Mouse (Mus musculus) embryonic facial prominence, embryonic 15.5 days (tissue): ENCODE results near the gene Ppih. TPM values are rescaled to one million over a fixed set of nuclear protein-coding genes. Genes with fewer than 3 reads are reported as not detected.
A peak's percentile ranks its signal among the peaks of the same experiment; 100 is the strongest.

Experiments
- ATAC-seq: fragments of 200-750 bp; cut with Nextera tagmentation; 2 replicates; pipeline ENCODE4 v1.8.0; 2017; ENCODE audit warnings: low read depth, moderate TSS enrichment; ENCODE audit not compliant: insufficient number of reproducible peaks, low FRiP score, low TSS enrichment
- H3K27ac ChIP-seq: fragments of 300-500 bp; sonication (generic); replicated peaks from 2 replicates; pipeline ENCODE4 v1.5.1; 2015; ENCODE audit warnings: mild to moderate bottlenecking, inconsistent platforms
- H3K27me3 ChIP-seq: fragments of 300-500 bp; sonication (generic); 2 replicates; pipeline ENCODE4 v1.6.1; 2015; ENCODE audit warnings: inconsistent platforms
- H3K36me3 ChIP-seq: fragments of 300-500 bp; sonication (generic); 2 replicates; pipeline ENCODE4 v1.6.1; 2015; ENCODE audit warnings: mild to moderate bottlenecking, inconsistent platforms
- H3K4me1 ChIP-seq: fragments of 300-500 bp; sonication (generic); 2 replicates; pipeline ENCODE4 v1.6.1; 2015; ENCODE audit warnings: inconsistent platforms
- H3K4me2 ChIP-seq: fragments of 300-500 bp; sonication (generic); replicated peaks from 2 replicates; pipeline ENCODE4 v1.6.1; 2015; ENCODE audit warnings: mild to moderate bottlenecking, inconsistent platforms
- H3K4me3 ChIP-seq: fragments of 300-500 bp; sonication (generic); replicated peaks from 2 replicates; pipeline ENCODE4 v1.5.1; 2015; ENCODE audit warnings: mild to moderate bottlenecking, inconsistent platforms
- H3K9ac ChIP-seq: fragments of 300-500 bp; sonication (generic); 2 replicates; pipeline ENCODE4 v1.6.1; 2015; ENCODE audit warnings: inconsistent platforms
- H3K9me3 ChIP-seq: fragments of 300-500 bp; sonication (generic); replicated peaks from 2 replicates; pipeline ENCODE4 v1.6.1; 2016; ENCODE audit warnings: inconsistent platforms
- WGBS: fragments of 180-500 bp; shearing (Covaris S2); methylation state at CpG from one replicate; pipeline ENCODE4 v1.1.7; 2015; 5-methylcytosine and 5-hydroxymethylcytosine counted together
- polyA plus RNA-seq: library from polyadenylated mRNA; unstranded; fragments of >200 nt; fragmentation: Nextera tagmentation; extraction: Ambion mirVana; gene quantifications from 2 replicates; pipeline ENCODE4 v1.2.1, GENCODE M21; 2015

Gene Ppih
- polyA plus RNA-seq, 1 experiment from 2014 or later, result 84.3 TPM

DNA sequence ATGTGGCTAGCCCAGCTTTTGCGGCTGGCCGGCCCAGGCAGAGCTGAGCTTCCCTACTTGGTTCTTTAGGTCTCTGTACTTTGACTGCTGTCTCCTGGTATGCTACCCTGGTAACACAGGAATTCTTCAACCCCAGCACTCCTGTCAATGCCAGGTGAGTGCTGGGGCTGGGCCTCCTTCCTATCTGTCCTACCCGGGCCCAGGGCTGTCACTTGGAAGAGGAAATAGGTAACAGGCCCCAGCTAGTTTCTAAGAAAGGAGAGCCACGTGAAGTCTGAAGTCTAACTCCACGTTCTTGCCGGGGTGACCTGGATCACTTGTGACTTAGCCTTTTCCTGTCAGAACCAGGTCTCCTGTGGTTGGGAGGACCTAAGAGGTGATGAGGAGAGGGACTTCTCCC lies 63.3 kb downstream of the Ppih start:
- no peaks in the 10 kb centered on the region for H3K9me3 ChIP-seq
- no peak overlapping the region for H3K27ac ChIP-seq
- H3K4me3 ChIP-seq, result no peak overlapping the region
- no peak for ATAC-seq
- H3K9ac ChIP-seq, result no peak overlapping the region
- no peaks in the 10 kb centered on the region for H3K36me3 ChIP-seq
- H3K4me2 ChIP-seq, result no peak overlapping the region
- WGBS, result 75% methylated on average over 6 of the region's 6 CpGs
- peaks cover 20% of the 10 kb centered on the region for H3K4me1 ChIP-seq
- H3K27me3 ChIP-seq, result no peaks in the 10 kb centered on the region

GRCm38 (mm10) chr4:119255351-119255750 lies 65.0 kb downstream of the Ppih start, which contains the start of gene Cldn19:
TSS of gene Cldn19 (plus strand) at chr4:119255414.
- H3K36me3 ChIP-seq, result no peaks in the 10 kb centered on the region
- H3K27ac ChIP-seq, result peak within 1 kb of the TSS; percentile 60; the same call in 1 of the 2 replicates
- H3K9me3 ChIP-seq, result no peaks in the 10 kb centered on the region
- no peak within 1 kb of the TSS for H3K4me3 ChIP-seq
- no peak within 1 kb of the TSS for H3K9ac ChIP-seq
- no peak for ATAC-seq
- no peaks in the 10 kb centered on the region for H3K27me3 ChIP-seq
- peaks cover 20% of the 10 kb centered on the region for H3K4me1 ChIP-seq
- 75% methylated on average over 12 of the region's 12 CpGs for WGBS
- H3K4me2 ChIP-seq, result no peak within 1 kb of the TSS

DNA sequence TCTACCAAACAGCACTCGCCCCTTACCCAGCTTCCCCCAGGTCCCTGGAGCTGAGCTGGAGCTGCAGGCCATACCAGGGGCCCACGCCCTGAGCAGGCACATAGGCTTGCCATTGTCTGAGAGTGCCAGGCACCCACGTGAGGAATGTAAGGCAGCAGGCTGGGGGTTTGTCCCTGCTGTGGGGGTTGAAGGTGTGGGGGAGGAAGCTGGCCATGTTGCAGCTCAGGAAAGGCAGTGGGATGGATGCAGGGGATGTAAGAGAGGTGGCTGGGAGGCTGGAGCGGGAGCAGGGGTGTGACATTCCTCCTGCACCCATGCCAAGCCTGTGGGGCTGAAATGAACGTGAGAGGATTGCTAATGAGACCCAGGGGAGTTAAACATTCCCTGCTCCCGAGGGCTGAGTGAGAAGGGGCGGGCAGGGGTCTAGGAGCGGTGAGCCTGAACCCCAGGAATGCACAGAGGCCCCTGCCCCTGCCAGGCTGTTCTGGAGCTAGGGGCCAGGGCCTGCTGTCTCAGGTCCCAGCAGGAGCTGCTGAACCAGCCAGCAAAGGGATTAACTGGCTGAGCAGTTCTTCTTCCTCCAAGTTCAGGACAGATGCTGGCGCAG lies 66.2 kb downstream of the Ppih start:
- Histone ChIP-seq H3K4me2 (no peak overlapping the region), H3K4me3 (no peak overlapping the region), H3K27ac (peak overlapping the region; percentile 60; the same call in 1 of the 2 replicates), H3K27me3 (no peaks in the 10 kb centered on the region), H3K9ac (no peak overlapping the region), H3K4me1 (peaks cover 20% of the 10 kb centered on the region), H3K9me3 (no peaks in the 10 kb centered on the region), H3K36me3 (no peaks in the 10 kb centered on the region)
- WGBS, result 19% methylated on average over 9 of the region's 9 CpGs
- ATAC-seq, result 0 out of 2 replicates have a peak, but pooled peaks have one; percentile 16

GRCm38 (mm10) chr4:119252025-119252808 lies 68.1 kb downstream of the Ppih start:
- peaks cover 27% of the 10 kb centered on the region for H3K4me1 ChIP-seq
- H3K36me3 ChIP-seq, result peaks cover 14% of the 10 kb centered on the region; the same call in 1 of the 2 replicates
- H3K4me3 ChIP-seq, result no peak overlapping the region
- H3K9me3 ChIP-seq, result no peaks in the 10 kb centered on the region
- no peak for ATAC-seq
- no peaks in the 10 kb centered on the region for H3K27me3 ChIP-seq
- 57% methylated on average over 7 of the region's 7 CpGs for WGBS
- H3K9ac ChIP-seq, result no peak overlapping the region
- no peak overlapping the region for H3K27ac ChIP-seq
- no peak overlapping the region for H3K4me2 ChIP-seq

Other genes with a start within 250 kb of the Ppih start
- 141 and 160 TPM in 2 replicates for gene Slc2a1, start 211.8 kb downstream of the Ppih start, polyA plus RNA-seq
- 8.1 and 8.3 TPM in 2 replicates for gene Zfp691, start 146.4 kb downstream of the Ppih start, polyA plus RNA-seq
- gene Ermap, start 130.5 kb downstream of the Ppih start, polyA plus RNA-seq, result 1.5 and 1.7 TPM in 2 replicates
- 213 and 230 TPM in 2 replicates for gene Svbp, start 125.2 kb downstream of the Ppih start, polyA plus RNA-seq
- gene Tmem269, start 102.3 kb downstream of the Ppih start, polyA plus RNA-seq, result 0.12 and 0.13 TPM in 2 replicates
- 32.0 and 35.5 TPM in 2 replicates for gene AU022252, start 87.8 kb downstream of the Ppih start, polyA plus RNA-seq
- gene P3h1, start 87.6 kb downstream of the Ppih start, polyA plus RNA-seq, result 80.0 and 82.7 TPM in 2 replicates
- gene Cldn19, start 65.1 kb downstream of the Ppih start, polyA plus RNA-seq, result 0.05 and 0.20 TPM in 2 replicates
- gene Ybx1, start 25.9 kb downstream of the Ppih start, polyA plus RNA-seq, result 577 and 601 TPM in 2 replicates
- gene Ccdc30, start 95.0 kb upstream of the Ppih start, polyA plus RNA-seq, result 8.7 and 10.5 TPM in 2 replicates
- 23.7 and 26.8 TPM in 2 replicates for gene Ppcs, start 101.9 kb upstream of the Ppih start, polyA plus RNA-seq
- 1.8 and 2.1 TPM in 2 replicates for gene Zmynd12, start 102.3 kb upstream of the Ppih start, polyA plus RNA-seq
- 0.45 and 0.50 TPM in 2 replicates for gene Rimkla, start 172.1 kb upstream of the Ppih start, polyA plus RNA-seq
- gene Foxj3, start 216.5 kb upstream of the Ppih start, polyA plus RNA-seq, result 24.3 and 26.1 TPM in 2 replicates
- 6.0 and 6.3 TPM in 2 replicates for gene Frg2f1, start 219.0 kb upstream of the Ppih start, polyA plus RNA-seq